Mouse (Mus musculus): ENCODE results near the gene B4galt4. TPM values are rescaled to one million over a fixed set of nuclear protein-coding genes. Genes with fewer than 3 reads are reported as not detected.

B4galt4 gene
- polyA plus RNA-seq, 1 experiment from 2014 or later, result 24.7 TPM

- WGBS, result 89% methylated on average over 5 of the region's 5 CpGs
Measured at GRCm38 (mm10) chr16:38760239-38760638, 18.2 kb downstream of the B4galt4 start.

GRCm38 (mm10) chr16:38760834-38761375, 18.8 kb downstream of the B4galt4 start:
- H3K9ac ChIP-seq (replicated peaks), result no peak overlapping the region
- no peak overlapping the region for H3K4me3 ChIP-seq
- H3K4me2 ChIP-seq (replicated peaks), result no peak overlapping the region
- WGBS, result 92% methylated on average over 6 of the region's 6 CpGs
- ATAC-seq (ENCODE audit: low FRiP score, low read depth), result no peak
- H3K36me3 ChIP-seq, result peaks cover 6% of the 10 kb centered on the region; the same call in 1 of the 2 replicates
- H3K9me3 ChIP-seq, result no peaks in the 10 kb centered on the region
- H3K27me3 ChIP-seq, result no peaks in the 10 kb centered on the region
- no peak overlapping the region for H3K27ac ChIP-seq (replicated peaks)
- H3K4me1 ChIP-seq, result no peaks in the 10 kb centered on the region

More at GRCm38 (mm10) chr16:38760239-38760638, 18.2 kb downstream of the B4galt4 start:
- H3K4me3 ChIP-seq, result no peak overlapping the region
- no peaks in the 10 kb centered on the region for H3K27me3 ChIP-seq
- H3K9me3 ChIP-seq, result no peaks in the 10 kb centered on the region
- peaks cover 6% of the 10 kb centered on the region; the same call in 1 of the 2 replicates for H3K36me3 ChIP-seq
- no peak overlapping the region for H3K9ac ChIP-seq (replicated peaks)
- H3K4me2 ChIP-seq (replicated peaks), result no peak overlapping the region
- ATAC-seq (ENCODE audit: low FRiP score, low read depth), result no peak
- no peaks in the 10 kb centered on the region for H3K4me1 ChIP-seq
- H3K27ac ChIP-seq (replicated peaks), result no peak overlapping the region

GRCm38 (mm10) chr16:38761972-38762371, 19.9 kb downstream of the B4galt4 start:
- H3K9me3 ChIP-seq, result no peaks in the 10 kb centered on the region
- no peaks in the 10 kb centered on the region for H3K4me1 ChIP-seq
- H3K4me3 ChIP-seq, result no peak overlapping the region
- no peak overlapping the region for H3K27ac ChIP-seq (replicated peaks)
- H3K36me3 ChIP-seq, result peaks cover 6% of the 10 kb centered on the region; the same call in 1 of the 2 replicates
- no peak for ATAC-seq (ENCODE audit: low FRiP score, low read depth)
- 91% methylated on average over 5 of the region's 5 CpGs for WGBS
- no peaks in the 10 kb centered on the region for H3K27me3 ChIP-seq
- H3K4me2 ChIP-seq (replicated peaks), result no peak overlapping the region
- no peak overlapping the region for H3K9ac ChIP-seq (replicated peaks)

GRCm38 (mm10) chr16:38762401-38762800, 20.3 kb downstream of the B4galt4 start:
- Histone ChIP-seq H3K36me3 (peaks cover 6% of the 10 kb centered on the region; the same call in 1 of the 2 replicates), H3K4me2 (replicated peaks) (no peak overlapping the region), H3K27me3 (no peaks in the 10 kb centered on the region), H3K9ac (replicated peaks) (no peak overlapping the region), H3K27ac (replicated peaks) (no peak overlapping the region), H3K9me3 (no peaks in the 10 kb centered on the region), H3K4me1 (no peaks in the 10 kb centered on the region), H3K4me3 (no peak overlapping the region)
- ATAC-seq (ENCODE audit: low FRiP score, low read depth), result no peak
- 85% methylated on average over 8 of the region's 8 CpGs for WGBS

- Histone ChIP-seq H3K27me3 (no peaks in the 10 kb centered on the region), H3K36me3 (peaks cover 4% of the 10 kb centered on the region; the same call in 1 of the 2 replicates), H3K9me3 (no peaks in the 10 kb centered on the region), H3K4me1 (no peaks in the 10 kb centered on the region), H3K4me3 (no peak overlapping the region), H3K4me2 (replicated peaks) (no peak overlapping the region), H3K9ac (replicated peaks) (no peak overlapping the region), H3K27ac (replicated peaks) (no peak overlapping the region)
- 86% methylated on average over 4 of the region's 4 CpGs for WGBS
- ATAC-seq (ENCODE audit: low FRiP score, low read depth), result no peak
Measured at GRCm38 (mm10) chr16:38763508-38763907, 21.4 kb downstream of the B4galt4 start.

GRCm38 (mm10) chr16:38766671-38767070, 24.6 kb downstream of the B4galt4 start:
- ATAC-seq (ENCODE audit: low FRiP score, low read depth), result no peak
- Histone ChIP-seq H3K9ac (replicated peaks) (no peak overlapping the region), H3K9me3 (no peaks in the 10 kb centered on the region), H3K27ac (replicated peaks) (no peak overlapping the region), H3K4me3 (no peak overlapping the region), H3K36me3 (peaks cover 8% of the 10 kb centered on the region; the same call in 1 of the 2 replicates), H3K4me2 (replicated peaks) (no peak overlapping the region), H3K27me3 (no peaks in the 10 kb centered on the region), H3K4me1 (no peaks in the 10 kb centered on the region)
- WGBS, result 72% methylated on average over 3 of the region's 3 CpGs

GRCm38 (mm10) chr16:38767761-38768160, 25.7 kb downstream of the B4galt4 start:
- WGBS, result 92% methylated on average over 8 of the region's 8 CpGs
- no peak for ATAC-seq (ENCODE audit: low FRiP score, low read depth)

GRCm38 (mm10) chr16:38768386-38768785, 26.3 kb downstream of the B4galt4 start:
- Histone ChIP-seq H3K4me3 (no peak overlapping the region), H3K4me1 (peaks cover 4% of the 10 kb centered on the region; the same call in 1 of the 2 replicates), H3K27me3 (no peaks in the 10 kb centered on the region), H3K27ac (replicated peaks) (no peak overlapping the region), H3K9ac (replicated peaks) (no peak overlapping the region), H3K36me3 (peaks cover 8% of the 10 kb centered on the region; the same call in 1 of the 2 replicates), H3K4me2 (replicated peaks) (no peak overlapping the region), H3K9me3 (no peaks in the 10 kb centered on the region)
- 94% methylated on average over 8 of the region's 8 CpGs for WGBS
- no peak for ATAC-seq (ENCODE audit: low FRiP score, low read depth)

More at GRCm38 (mm10) chr16:38767761-38768160, 25.7 kb downstream of the B4galt4 start:
- H3K9me3 ChIP-seq, result no peaks in the 10 kb centered on the region
- H3K4me3 ChIP-seq, result no peak overlapping the region
- peaks cover 8% of the 10 kb centered on the region; the same call in 1 of the 2 replicates for H3K36me3 ChIP-seq
- H3K4me1 ChIP-seq, result no peaks in the 10 kb centered on the region
- no peak overlapping the region for H3K9ac ChIP-seq (replicated peaks)
- no peaks in the 10 kb centered on the region for H3K27me3 ChIP-seq
- no peak overlapping the region for H3K4me2 ChIP-seq (replicated peaks)
- no peak overlapping the region for H3K27ac ChIP-seq (replicated peaks)

- Histone ChIP-seq H3K27ac (replicated peaks) (no peak overlapping the region), H3K36me3 (peaks cover 8% of the 10 kb centered on the region; the same call in 1 of the 2 replicates), H3K4me2 (replicated peaks) (no peak overlapping the region), H3K9me3 (no peaks in the 10 kb centered on the region), H3K4me3 (no peak overlapping the region), H3K27me3 (no peaks in the 10 kb centered on the region), H3K9ac (replicated peaks) (no peak overlapping the region), H3K4me1 (peaks cover 4% of the 10 kb centered on the region; the same call in 1 of the 2 replicates)
- WGBS, result 88% methylated on average over 9 of the region's 9 CpGs
- ATAC-seq (ENCODE audit: low FRiP score, low read depth), result no peak
Measured at GRCm38 (mm10) chr16:38769529-38769928, 27.5 kb downstream of the B4galt4 start.

GRCm38 (mm10) chr16:38771145-38771544, 29.1 kb downstream of the B4galt4 start:
- no peak for ATAC-seq (ENCODE audit: low FRiP score, low read depth)
- Histone ChIP-seq H3K27ac (replicated peaks) (no peak overlapping the region), H3K9ac (replicated peaks) (no peak overlapping the region), H3K4me2 (replicated peaks) (no peak overlapping the region), H3K4me3 (no peak overlapping the region), H3K4me1 (peaks cover 4% of the 10 kb centered on the region; the same call in 1 of the 2 replicates), H3K27me3 (no peaks in the 10 kb centered on the region), H3K9me3 (no peaks in the 10 kb centered on the region), H3K36me3 (peaks cover 8% of the 10 kb centered on the region; the same call in 1 of the 2 replicates)
- WGBS, result 95% methylated on average over 6 of the region's 6 CpGs

- WGBS, result 82% methylated on average over 12 of the region's 12 CpGs
- H3K4me2 ChIP-seq (replicated peaks), result no peak overlapping the region
- H3K27me3 ChIP-seq, result no peaks in the 10 kb centered on the region
- no peak overlapping the region for H3K27ac ChIP-seq (replicated peaks)
- no peaks in the 10 kb centered on the region for H3K9me3 ChIP-seq
- H3K4me1 ChIP-seq, result peaks cover 4% of the 10 kb centered on the region; the same call in 1 of the 2 replicates
- no peak overlapping the region for H3K9ac ChIP-seq (replicated peaks)
- no peak overlapping the region for H3K4me3 ChIP-seq
- no peak for ATAC-seq (ENCODE audit: low FRiP score, low read depth)
- H3K36me3 ChIP-seq, result peaks cover 8% of the 10 kb centered on the region; the same call in 1 of the 2 replicates
Measured at GRCm38 (mm10) chr16:38772906-38773496, 30.9 kb downstream of the B4galt4 start.

- no peak overlapping the region for H3K9ac ChIP-seq (replicated peaks)
- 78% methylated on average over 7 of the region's 7 CpGs for WGBS
- no peak overlapping the region for H3K4me3 ChIP-seq
Measured at GRCm38 (mm10) chr16:38774964-38775746, 33.1 kb downstream of the B4galt4 start.

More at GRCm38 (mm10) chr16:38774964-38775746, 33.1 kb downstream of the B4galt4 start:
- no peaks in the 10 kb centered on the region for H3K27me3 ChIP-seq
- H3K4me2 ChIP-seq (replicated peaks), result no peak overlapping the region
- peaks cover 4% of the 10 kb centered on the region; the same call in 1 of the 2 replicates for H3K4me1 ChIP-seq
- ATAC-seq (ENCODE audit: low FRiP score, low read depth), result no peak
- H3K27ac ChIP-seq (replicated peaks), result no peak overlapping the region
- H3K9me3 ChIP-seq, result no peaks in the 10 kb centered on the region
- H3K36me3 ChIP-seq, result no peaks in the 10 kb centered on the region

Measured in midbrain, embryonic 12.5 days (tissue).